Mouse (Mus musculus) embryonic stem cell, embryonic (primary cell): ENCODE results near the gene Dus2.

Experiments
- CTCF ChIA-PET, 4 experiments: fragments of 300-600 bp in 2 of 4; fragments of 350-600 bp in 2 of 4; sonication (Branson Sonifier 250); formaldehyde crosslinking; loops; one replicate each; lab custom pipeline; 2022; ENCODE audit warnings: inconsistent platforms in 2 of 4; lab: Charles Lee
- POLR2A ChIA-PET, 4 experiments: fragments of 300-600 bp in 2 of 4; fragments of 350-600 bp in 2 of 4; sonication (Branson Sonifier 250); formaldehyde crosslinking; loops; one replicate each; lab custom pipeline; 2022; ENCODE audit warnings: antibody characterized with exemption in 4 of 4, inconsistent platforms in 1 of 4; lab: Charles Lee

Dus2 gene

GRCm38 (mm10) chr8:106072113-106072512 lies 81.0 kb downstream of the Dus2 start:
- ChIA-PET CTCF (interaction anchor here in 1 of 4 experiments (0.7 kb wide), 2 partner anchors 195 to 541 kb away, joined by 3 read pairs; no protein-coding TSS in a partner anchor), POLR2A (interaction anchor here in 2 of 4 experiments (0.7 to 5.8 kb wide), 8 partner anchors 8 to 143 kb away, joined by 3 to 56 read pairs (median 5); partner anchors contain the start of gene Nfatc3 (in 2 of the 2))

DNA sequence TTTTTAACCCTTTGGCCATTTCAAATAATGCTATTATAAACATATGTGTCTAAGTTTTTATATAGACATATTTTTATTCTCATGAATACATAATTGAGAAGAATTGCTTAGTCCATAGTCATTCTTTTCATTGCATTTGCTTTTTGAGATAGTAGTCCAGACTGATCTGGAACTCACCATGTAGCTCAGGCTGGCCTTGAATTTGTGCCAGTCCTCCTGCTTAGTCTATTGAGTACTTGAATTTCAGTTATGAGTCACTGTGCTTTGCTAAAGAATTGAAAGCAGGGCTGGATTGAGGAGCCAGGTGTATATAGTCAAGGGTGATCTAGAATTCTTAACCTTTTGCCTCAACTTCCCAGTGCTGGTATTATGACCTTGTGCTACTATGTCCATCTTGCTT lies 83.1 kb downstream of the Dus2 start:
- POLR2A ChIA-PET = interaction anchor here in 2 of 4 experiments (0.7 to 5.8 kb wide), 2 partner anchors 14 to 15 kb away, joined by 3 to 56 read pairs; partner anchors contain the start of gene Nfatc3 (in 1 of the 2)
- CTCF ChIA-PET = no interaction called here

- ChIA-PET CTCF (no interaction called here), POLR2A (interaction anchor here in 1 of 4 experiments (5.8 kb wide), 1 partner anchor 15 kb away, joined by 56 read pairs; the partner anchor contains the start of gene Nfatc3)
Observed at GRCm38 (mm10) chr8:106074659-106075058, 83.5 kb downstream of the Dus2 start.

DNA sequence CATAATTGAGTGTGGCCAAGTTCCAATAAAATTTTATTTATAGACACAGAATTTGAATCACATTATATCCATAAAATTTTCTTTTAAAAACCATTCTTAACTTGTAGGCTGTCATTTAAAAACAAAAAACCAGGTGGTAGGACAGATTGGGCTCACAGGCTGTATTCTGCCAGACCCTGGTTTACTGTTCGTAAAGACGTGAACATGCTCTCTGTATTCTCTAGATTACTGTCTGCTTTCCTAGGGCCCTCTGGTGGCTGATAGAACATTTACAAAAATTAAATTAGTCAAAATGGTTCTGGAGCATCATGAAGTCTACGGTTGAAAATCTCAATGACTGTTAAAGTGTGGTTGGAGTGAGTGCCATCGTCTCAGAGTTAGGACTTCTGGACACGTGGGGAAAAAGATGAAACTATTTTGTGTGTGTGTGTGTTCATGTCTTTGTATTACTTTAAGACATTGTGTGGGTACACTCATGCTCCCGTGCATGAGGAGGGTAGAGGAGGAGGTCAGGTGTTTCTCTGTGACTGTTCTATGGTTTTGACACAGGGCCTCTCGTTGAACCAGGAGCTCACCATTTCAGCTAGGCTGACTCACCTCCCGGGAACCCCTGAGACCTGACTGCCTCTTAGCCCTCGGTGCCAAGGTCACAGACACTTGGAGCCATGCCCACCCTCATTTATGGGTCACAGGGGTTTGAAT lies 84.2 kb downstream of the Dus2 start:
- CTCF ChIA-PET = interaction anchor here in 2 of 4 experiments (0.6 to 1.7 kb wide), 4 partner anchors 15 to 361 kb away, joined by 3 to 9 read pairs (median 4); partner anchors contain the start of gene Nfatc3 (in 1 of the 2)
- POLR2A ChIA-PET = interaction anchor here in 2 of 4 experiments (1.2 to 1.9 kb wide), 4 partner anchors 16 to 598 kb away, joined by 4 to 10 read pairs (median 6); partner anchors contain the start of gene Nfatc3 (in 1 of the 2)

DNA sequence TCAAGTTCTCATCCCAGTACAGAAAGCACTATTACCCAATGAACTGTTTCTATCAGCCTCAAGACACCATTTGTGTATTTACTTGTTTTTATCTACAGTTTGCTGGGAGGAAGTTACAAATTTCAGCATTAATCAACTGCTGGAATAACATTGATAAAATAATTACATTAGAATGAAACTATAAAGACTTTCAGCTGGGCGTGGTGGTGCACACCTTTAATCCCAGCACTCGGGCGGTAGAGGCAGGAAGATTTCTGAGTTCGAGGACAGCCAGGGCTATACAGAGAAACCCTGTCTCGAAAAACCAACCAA lies 84.7 kb downstream of the Dus2 start:
- CTCF ChIA-PET = interaction anchor here (0.5 to 1.7 kb wide), 8 partner anchors 16 to 361 kb away, joined by 3 to 9 read pairs (median 4); partner anchors contain the start of gene Nfatc3 (in 1 of the 4)
- POLR2A ChIA-PET = interaction anchor here in 3 of 4 experiments (0.5 to 1.9 kb wide), 8 partner anchors 17 to 598 kb away, joined by 3 to 10 read pairs (median 4); partner anchors contain the start of gene Nfatc3 (in 1 of the 3)

DNA sequence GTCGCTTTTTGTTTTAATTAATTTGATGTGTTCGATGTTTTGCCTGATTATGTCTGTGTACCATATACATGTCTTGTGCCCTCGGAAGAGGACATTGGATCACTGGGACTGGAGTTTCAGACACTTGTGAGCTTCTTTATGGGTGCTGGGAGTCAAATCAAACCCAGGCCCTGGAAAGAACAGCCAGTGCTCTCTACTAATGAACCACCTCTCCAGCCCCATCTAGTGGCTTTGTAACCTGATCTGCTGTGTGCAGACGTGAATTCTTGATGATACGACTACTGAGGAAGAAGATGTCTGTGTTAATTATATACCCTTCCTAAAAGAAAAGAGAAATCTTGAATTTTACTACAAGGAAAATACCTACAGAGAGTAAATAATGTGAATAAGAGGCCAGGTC lies 85.5 kb downstream of the Dus2 start:
- ChIA-PET POLR2A (interaction anchor here in 2 of 4 experiments (0.6 to 1.9 kb wide), 14 partner anchors 9 to 599 kb away, joined by 3 to 10 read pairs (median 3); partner anchors contain the start of gene Nfatc3 (in 1 of the 2)), CTCF (interaction anchor here (0.6 to 1.7 kb wide), 18 partner anchors 9 to 850 kb away, joined by 3 to 9 read pairs (median 3); partner anchors contain the start of genes Nfatc3 (in 2 of the 4) and Nutf2 (in 1 of the 4))

DNA sequence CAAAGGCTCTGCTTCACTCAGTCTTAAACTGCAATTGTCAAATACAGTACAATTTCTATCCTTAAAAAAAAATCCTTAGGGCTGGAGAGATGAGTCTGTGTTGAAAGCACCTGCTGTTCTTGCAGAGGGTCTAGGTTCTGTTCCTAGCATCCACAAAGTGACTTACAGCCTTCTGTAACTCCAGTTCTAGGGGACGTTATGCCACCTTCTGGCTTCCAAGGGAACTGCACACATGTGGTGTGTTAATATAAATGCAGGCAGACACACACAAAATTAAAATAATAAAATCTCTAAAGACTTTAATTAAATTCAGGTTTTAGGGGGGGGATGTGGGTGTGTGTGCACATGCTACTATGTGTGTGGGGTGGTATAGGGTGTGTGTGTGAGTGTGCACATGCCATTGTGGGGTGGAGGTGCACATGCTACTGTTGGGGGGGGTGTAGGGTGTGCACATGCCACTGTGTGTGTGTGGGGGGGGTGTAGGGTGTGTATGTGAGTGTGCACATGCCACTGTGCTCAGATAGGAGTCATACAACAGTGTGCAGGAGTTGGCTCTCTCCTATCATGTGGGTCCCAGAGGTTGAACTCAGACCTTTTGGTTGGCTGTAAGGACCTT lies 86.4 kb downstream of the Dus2 start:
- ChIA-PET CTCF (interaction anchor here in 1 of 4 experiments (0.7 kb wide), 1 partner anchor 828 kb away, joined by 5 read pairs; no protein-coding TSS in a partner anchor), POLR2A (interaction anchor here in 1 of 4 experiments (1.6 kb wide), 1 partner anchor 19 kb away, joined by 5 read pairs; the partner anchor contains the start of gene Nfatc3)

DNA sequence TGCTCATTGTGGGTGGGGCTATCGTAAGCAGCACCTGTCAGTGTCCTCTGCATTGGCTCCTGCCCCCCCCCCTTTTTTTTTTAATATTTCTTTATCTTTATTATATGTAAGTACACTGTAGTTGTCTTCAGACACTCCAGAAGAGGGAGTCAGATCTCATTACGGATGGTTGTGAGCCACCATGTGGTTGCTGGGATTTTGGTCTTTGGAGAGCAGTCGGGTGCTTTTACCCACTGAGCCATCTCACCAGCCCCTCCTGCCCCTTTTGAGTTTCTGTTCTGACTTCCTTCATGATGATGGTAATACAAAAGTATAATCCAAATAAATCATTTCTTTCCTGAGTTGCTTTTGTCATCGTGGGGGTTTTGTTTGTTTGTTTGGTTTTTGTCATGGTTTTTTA lies 111.2 kb downstream of the Dus2 start:
- ChIA-PET CTCF (no interaction called here), POLR2A (no interaction called here)
